Mouse (Mus musculus): ENCODE measurements at regions not wholly inside any gene's neighbourhood (a gene's known extent, or its start where the extent isn't known, plus 50 kb on each side); places are given as distances from the start of the nearest gene placed in this dataset.

DNA sequence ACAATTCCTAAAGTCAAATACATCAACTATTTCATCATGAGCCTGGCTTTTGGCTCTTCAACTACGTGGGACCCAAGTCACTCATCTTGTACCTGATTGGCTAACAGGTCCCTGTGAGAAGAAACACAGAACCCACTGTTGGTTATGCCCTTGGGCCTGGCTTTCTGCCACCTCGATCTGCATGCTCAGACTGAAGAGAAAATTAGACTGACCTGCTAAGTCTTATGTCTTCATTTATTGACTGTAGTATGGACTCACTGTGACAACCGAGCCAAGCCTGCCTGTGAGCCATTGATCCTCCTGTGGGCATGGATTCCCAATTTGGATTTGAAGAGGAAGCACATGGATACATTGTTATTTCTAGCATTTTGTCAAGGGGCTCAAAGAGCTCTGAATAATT, 166.3 kb upstream of the Sox2 start:
- Histone ChIP-seq H3K4me1 (ENCODE audit: control insufficient read depth, insufficient read depth, low read length) (peaks cover 16% of the 10 kb centered on the region; the same call in 1 of the 2 replicates), H3K9ac (ENCODE audit: low read length) (no peak overlapping the region), H3K27ac (ENCODE audit: low read depth, low read length) (no peak overlapping the region), H3K36me3 (ENCODE audit: control insufficient read depth, insufficient read depth, low read length) (no peaks in the 10 kb centered on the region), H3K27me3 (ENCODE audit: control insufficient read depth, insufficient read depth, low read length) (0 out of 2 replicates have a peak, but pooled peaks cover 2% of the 10 kb centered on the region), H3K4me2 (no peak overlapping the region), H3K9me3 (ENCODE audit: control insufficient read depth, low read length) (no peaks in the 10 kb centered on the region), H3K4me3 (ENCODE audit: low read depth, low read length) (no peak overlapping the region)
- peak; percentile 52; the same call in 1 of the 2 replicates for ATAC-seq (ENCODE audit: low FRiP score)
- WGBS, result 58% methylated on average over 3 of the region's 3 CpGs
- no peak for DNase-seq (ENCODE audit: low spot score, missing footprints)

DNA sequence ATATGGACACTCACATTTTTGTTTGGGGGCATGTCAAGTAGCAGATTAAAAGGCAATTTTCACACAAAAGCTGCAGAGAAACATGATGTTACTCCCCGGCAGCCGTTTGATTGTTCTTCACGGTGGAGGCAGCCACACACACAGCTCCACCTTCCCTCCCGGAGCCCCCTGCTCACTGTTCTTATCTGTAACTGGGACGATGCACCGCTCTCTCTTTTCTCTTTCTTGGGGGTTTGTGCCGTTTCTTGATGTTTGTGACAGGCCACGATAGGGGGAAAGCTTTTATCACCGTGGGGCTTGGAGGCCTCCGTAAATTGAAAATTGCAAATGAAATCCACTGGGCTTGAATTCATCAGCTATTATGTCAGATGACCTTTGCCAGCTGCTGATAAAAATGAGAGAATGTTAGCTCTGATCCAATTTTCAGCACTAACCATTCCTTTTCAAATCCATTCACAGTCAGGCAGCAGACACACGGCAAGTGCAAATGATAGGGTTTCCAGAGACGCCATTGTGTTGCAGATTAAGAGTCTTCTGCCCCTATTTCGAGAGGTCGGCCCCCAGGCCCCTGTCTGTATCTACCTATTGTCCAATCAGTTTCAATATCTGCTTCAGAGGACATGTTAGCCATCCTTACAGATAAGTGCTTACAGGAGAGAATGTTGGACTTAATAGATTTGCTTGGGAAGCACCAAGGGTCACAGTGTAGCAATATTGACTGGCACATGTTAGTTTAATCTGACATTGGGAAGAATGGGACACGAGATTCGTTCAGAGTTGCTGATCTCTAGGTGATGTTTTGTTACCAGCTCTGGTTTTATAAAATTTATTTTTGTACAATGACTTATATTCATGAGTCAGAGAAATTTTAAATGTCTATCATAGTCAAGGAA, 168.1 kb upstream of the Sox2 start:
- Histone ChIP-seq H3K9me3 (ENCODE audit: control insufficient read depth, low read length) (no peaks in the 10 kb centered on the region), H3K27ac (ENCODE audit: low read depth, low read length) (peak overlapping the region; percentile 4; the same call in 1 of the 2 replicates), H3K9ac (ENCODE audit: low read length) (no peak overlapping the region), H3K36me3 (ENCODE audit: control insufficient read depth, insufficient read depth, low read length) (no peaks in the 10 kb centered on the region), H3K4me3 (ENCODE audit: low read depth, low read length) (no peak overlapping the region), H3K4me2 (peak overlapping the region; percentile 18), H3K4me1 (ENCODE audit: control insufficient read depth, insufficient read depth, low read length) (peaks cover 16% of the 10 kb centered on the region; the same call in 1 of the 2 replicates), H3K27me3 (ENCODE audit: control insufficient read depth, insufficient read depth, low read length) (no peaks in the 10 kb centered on the region)
- peak; percentile 62 for ATAC-seq (ENCODE audit: low FRiP score)
- WGBS, result 15% methylated on average over 16 of the region's 16 CpGs
- DNase-seq (ENCODE audit: low spot score, missing footprints), result peak; percentile 92

DNA sequence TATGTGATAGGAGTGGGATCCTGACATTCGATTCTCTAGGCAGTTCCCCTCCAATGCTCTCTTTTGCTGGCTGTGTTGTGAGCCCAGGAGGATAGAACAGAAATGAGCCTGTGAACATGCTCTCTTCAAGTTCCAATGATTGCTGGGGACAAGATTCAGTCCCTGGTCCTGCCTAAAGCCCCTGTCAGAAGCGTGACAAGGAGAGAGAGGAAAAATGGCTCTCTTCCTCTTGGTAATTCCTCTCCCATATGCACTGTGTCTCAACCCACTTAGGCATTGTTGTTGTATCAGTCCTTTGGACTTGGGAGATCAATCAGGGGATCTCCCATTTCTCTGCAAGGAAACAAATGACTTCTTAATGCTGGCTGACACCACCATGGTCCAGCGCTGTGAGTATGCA, 168.9 kb upstream of the Sox2 start:
- Histone ChIP-seq H3K9me3 (ENCODE audit: control insufficient read depth, low read length) (no peaks in the 10 kb centered on the region), H3K27me3 (ENCODE audit: control insufficient read depth, insufficient read depth, low read length) (no peaks in the 10 kb centered on the region), H3K4me3 (ENCODE audit: low read depth, low read length) (no peak overlapping the region), H3K4me1 (ENCODE audit: control insufficient read depth, insufficient read depth, low read length) (peaks cover 14% of the 10 kb centered on the region; the same call in 1 of the 2 replicates), H3K9ac (ENCODE audit: low read length) (no peak overlapping the region), H3K27ac (ENCODE audit: low read depth, low read length) (no peak overlapping the region; the same call in 1 of the 2 replicates), H3K4me2 (peak overlapping the region; percentile 18), H3K36me3 (ENCODE audit: control insufficient read depth, insufficient read depth, low read length) (no peaks in the 10 kb centered on the region)
- DNase-seq (ENCODE audit: low spot score, missing footprints) (peak; percentile 90), ATAC-seq (ENCODE audit: low FRiP score) (no peak)
- WGBS, result 29% methylated on average over 3 of the region's 3 CpGs

DNA sequence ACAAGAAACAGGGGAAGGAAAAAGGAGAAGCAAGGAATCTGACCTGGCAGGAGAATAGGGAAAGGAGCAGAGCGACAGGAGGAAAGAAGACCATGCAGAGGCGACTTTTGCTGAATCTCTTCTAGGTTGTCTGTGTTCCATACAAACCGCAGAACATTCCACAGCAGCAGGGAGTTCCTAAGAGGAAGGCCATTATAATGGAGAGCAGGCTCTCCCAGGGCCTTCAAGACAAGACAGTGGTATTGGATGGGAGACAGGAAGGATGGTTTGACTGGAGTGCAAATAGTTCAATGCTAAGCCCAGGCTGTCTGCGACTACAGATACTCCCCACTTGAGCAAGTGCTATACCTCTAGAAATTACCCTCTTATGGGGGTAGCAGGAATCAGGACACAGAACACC, 176.1 kb upstream of the Sox2 start:
- H3K4me3 ChIP-seq (ENCODE audit: low read depth, low read length), result no peak overlapping the region
- ATAC-seq (ENCODE audit: low FRiP score), result no peak
- H3K27me3 ChIP-seq (ENCODE audit: control insufficient read depth, insufficient read depth, low read length), result no peaks in the 10 kb centered on the region
- no peaks in the 10 kb centered on the region for H3K9me3 ChIP-seq (ENCODE audit: control insufficient read depth, low read length)
- H3K36me3 ChIP-seq (ENCODE audit: control insufficient read depth, insufficient read depth, low read length), result no peaks in the 10 kb centered on the region
- no peak overlapping the region for H3K4me2 ChIP-seq
- 48% methylated on average over 4 of the region's 4 CpGs for WGBS
- no peak overlapping the region for H3K9ac ChIP-seq (ENCODE audit: low read length)
- no peak for DNase-seq (ENCODE audit: low spot score, missing footprints)
- no peak overlapping the region for H3K27ac ChIP-seq (ENCODE audit: low read depth, low read length)
- H3K4me1 ChIP-seq (ENCODE audit: control insufficient read depth, insufficient read depth, low read length), result no peaks in the 10 kb centered on the region

DNA sequence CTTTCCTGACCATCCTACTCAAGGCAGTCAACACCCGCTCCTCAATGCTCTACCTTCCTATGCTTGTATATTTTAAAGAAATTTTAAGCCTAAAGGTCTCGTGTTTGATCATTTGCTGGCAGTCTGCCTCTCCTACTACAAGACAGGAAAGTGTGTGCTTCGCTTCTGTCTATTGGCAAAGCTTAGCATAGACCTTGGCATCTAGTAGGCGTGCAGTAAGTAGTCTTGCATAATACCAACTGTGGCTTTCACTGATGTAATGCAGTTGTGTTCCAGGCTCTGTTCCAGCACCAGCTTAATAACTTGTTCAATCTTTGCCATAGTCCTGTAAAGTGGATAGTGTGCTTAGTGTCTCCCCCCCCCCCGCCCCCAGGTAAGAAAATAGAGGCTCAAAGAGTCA, 179.5 kb upstream of the Sox2 start:
- ATAC-seq (ENCODE audit: low FRiP score) (no peak), DNase-seq (ENCODE audit: low spot score, missing footprints) (no peak)
- Histone ChIP-seq H3K4me2 (no peak overlapping the region), H3K36me3 (ENCODE audit: control insufficient read depth, insufficient read depth, low read length) (no peaks in the 10 kb centered on the region), H3K9ac (ENCODE audit: low read length) (no peak overlapping the region), H3K9me3 (ENCODE audit: control insufficient read depth, low read length) (no peaks in the 10 kb centered on the region), H3K27ac (ENCODE audit: low read depth, low read length) (no peak overlapping the region), H3K4me3 (ENCODE audit: low read depth, low read length) (no peak overlapping the region), H3K27me3 (ENCODE audit: control insufficient read depth, insufficient read depth, low read length) (no peaks in the 10 kb centered on the region), H3K4me1 (ENCODE audit: control insufficient read depth, insufficient read depth, low read length) (no peaks in the 10 kb centered on the region)
- 87% methylated on average over 5 of the region's 5 CpGs for WGBS

DNA sequence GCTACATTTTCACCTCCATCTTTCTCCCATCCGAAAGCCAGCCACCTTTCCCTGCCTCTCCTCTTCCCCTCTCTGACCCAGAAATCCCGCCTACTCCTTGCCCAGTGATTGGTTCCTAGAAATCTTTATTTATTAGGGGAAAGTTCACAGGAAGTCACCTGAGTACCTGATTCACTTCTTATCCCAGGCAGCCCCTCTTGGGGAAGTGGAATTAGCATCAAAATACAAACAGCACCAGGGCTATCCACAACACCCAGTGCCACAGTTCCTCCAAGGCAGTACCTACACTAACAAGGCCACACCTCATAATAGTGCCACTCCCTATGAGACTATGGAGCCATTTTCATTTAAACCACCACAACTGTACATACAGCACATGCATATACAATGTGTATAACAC, 180.3 kb upstream of the Sox2 start:
- H3K4me3 ChIP-seq (ENCODE audit: low read depth, low read length), result no peak overlapping the region
- no peak overlapping the region for H3K4me2 ChIP-seq
- DNase-seq (ENCODE audit: low spot score, missing footprints) (no peak), ATAC-seq (ENCODE audit: low FRiP score) (no peak)
- no peaks in the 10 kb centered on the region for H3K36me3 ChIP-seq (ENCODE audit: control insufficient read depth, insufficient read depth, low read length)
- no peaks in the 10 kb centered on the region for H3K9me3 ChIP-seq (ENCODE audit: control insufficient read depth, low read length)
- 85% methylated on average over 2 of the region's 2 CpGs for WGBS
- no peak overlapping the region for H3K27ac ChIP-seq (ENCODE audit: low read depth, low read length)
- H3K27me3 ChIP-seq (ENCODE audit: control insufficient read depth, insufficient read depth, low read length), result no peaks in the 10 kb centered on the region
- H3K9ac ChIP-seq (ENCODE audit: low read length), result no peak overlapping the region
- peaks cover 2% of the 10 kb centered on the region; the same call in 1 of the 2 replicates for H3K4me1 ChIP-seq (ENCODE audit: control insufficient read depth, insufficient read depth, low read length)

DNA sequence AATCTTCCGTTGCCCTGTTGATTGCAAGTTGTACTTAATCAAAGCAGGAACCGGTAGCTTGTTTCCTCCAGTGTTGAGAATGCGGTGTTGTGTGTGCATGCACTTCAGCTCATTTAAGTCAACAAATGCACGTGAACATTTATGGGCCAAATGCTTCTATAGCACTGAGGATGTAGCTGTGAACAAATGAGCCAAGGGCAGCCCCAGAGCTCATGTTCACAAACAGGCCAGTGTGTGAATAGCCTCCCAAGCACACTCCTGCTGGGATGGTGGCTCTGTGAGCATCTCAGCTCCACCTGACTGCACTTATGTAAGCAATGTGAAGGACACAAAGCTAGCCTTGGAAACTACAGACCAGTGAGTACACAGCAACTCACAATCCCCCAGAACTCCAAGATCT, 183.9 kb upstream of the Sox2 start:
- no peaks in the 10 kb centered on the region for H3K36me3 ChIP-seq (ENCODE audit: control insufficient read depth, insufficient read depth, low read length)
- DNase-seq (ENCODE audit: low spot score, missing footprints) (no peak), ATAC-seq (ENCODE audit: low FRiP score) (no peak)
- peaks cover 2% of the 10 kb centered on the region; the same call in 1 of the 2 replicates for H3K4me1 ChIP-seq (ENCODE audit: control insufficient read depth, insufficient read depth, low read length)
- H3K27me3 ChIP-seq (ENCODE audit: control insufficient read depth, insufficient read depth, low read length), result no peaks in the 10 kb centered on the region; the same call in 1 of the 2 replicates
- no peaks in the 10 kb centered on the region for H3K9me3 ChIP-seq (ENCODE audit: control insufficient read depth, low read length)
- 72% methylated on average over 4 of the region's 4 CpGs for WGBS
- H3K4me2 ChIP-seq, result no peak overlapping the region
- H3K9ac ChIP-seq (ENCODE audit: low read length), result no peak overlapping the region
- H3K27ac ChIP-seq (ENCODE audit: low read depth, low read length), result no peak overlapping the region
- H3K4me3 ChIP-seq (ENCODE audit: low read depth, low read length), result no peak overlapping the region

DNA sequence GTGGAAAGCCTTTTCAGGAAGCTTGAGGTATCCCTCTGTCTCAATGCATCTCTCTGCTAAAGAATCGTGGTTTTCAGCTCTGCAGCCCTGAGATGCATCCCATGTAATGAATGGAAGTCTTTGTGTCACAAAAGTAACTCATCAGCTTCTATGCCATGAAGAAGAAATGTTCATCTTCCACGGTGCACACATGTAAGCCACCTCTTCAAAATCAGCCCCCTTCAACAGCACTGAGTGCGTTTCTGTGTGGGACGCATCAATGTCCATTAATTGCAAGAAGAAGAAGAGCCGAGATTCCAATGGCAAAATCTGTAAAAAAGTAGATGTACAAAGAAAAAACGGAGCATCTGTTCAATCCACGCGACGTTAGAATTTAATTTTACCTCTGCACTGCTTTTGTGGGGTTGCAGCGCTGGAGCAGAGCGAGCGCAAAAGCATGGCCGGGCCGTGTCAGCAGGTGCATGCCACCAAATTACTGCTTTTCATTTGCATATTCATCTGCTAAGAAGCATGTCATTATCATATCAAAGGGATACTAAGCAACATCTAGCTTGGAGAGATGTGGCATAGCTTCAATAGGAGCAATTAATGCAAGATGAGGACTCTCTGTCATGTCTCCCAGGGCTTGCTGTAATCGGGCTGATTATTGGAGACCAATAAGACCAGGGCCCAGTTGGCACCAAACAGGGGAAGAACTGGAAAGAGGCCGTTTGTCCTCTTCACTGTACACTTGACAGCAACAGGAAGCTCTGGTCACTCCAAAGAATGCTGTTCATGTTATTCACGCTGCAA, 185.0 kb upstream of the Sox2 start:
- Histone ChIP-seq H3K27ac (ENCODE audit: low read depth, low read length) (no peak overlapping the region), H3K9me3 (ENCODE audit: control insufficient read depth, low read length) (no peaks in the 10 kb centered on the region), H3K4me2 (no peak overlapping the region), H3K4me3 (ENCODE audit: low read depth, low read length) (no peak overlapping the region), H3K36me3 (ENCODE audit: control insufficient read depth, insufficient read depth, low read length) (no peaks in the 10 kb centered on the region), H3K4me1 (ENCODE audit: control insufficient read depth, insufficient read depth, low read length) (peaks cover 2% of the 10 kb centered on the region; the same call in 1 of the 2 replicates), H3K9ac (ENCODE audit: low read length) (no peak overlapping the region), H3K27me3 (ENCODE audit: control insufficient read depth, insufficient read depth, low read length) (no peaks in the 10 kb centered on the region; the same call in 1 of the 2 replicates)
- WGBS, result 77% methylated on average over 17 of the region's 17 CpGs
- ATAC-seq (ENCODE audit: low FRiP score) (no peak), DNase-seq (ENCODE audit: low spot score, missing footprints) (no peak)

DNA sequence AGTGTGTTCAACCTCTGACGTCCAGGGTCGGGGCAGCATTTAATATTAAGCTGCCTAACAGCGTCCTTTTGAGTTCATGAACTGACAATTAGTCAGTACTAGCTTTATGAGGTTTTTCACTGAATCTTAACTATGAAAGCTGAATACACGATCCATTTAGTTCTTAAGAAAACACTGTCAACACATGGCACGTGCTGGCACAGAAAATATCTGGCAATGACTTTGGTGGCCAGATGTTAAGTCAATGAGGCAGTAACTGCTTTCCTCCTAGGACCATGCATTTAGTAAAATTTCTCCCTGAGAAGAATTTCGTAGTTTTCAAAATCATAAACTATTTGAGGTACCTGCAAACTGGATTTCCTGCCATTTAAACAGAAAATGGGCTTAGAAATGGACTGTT, 191.4 kb upstream of the Sox2 start:
- WGBS, result 86% methylated on average over 6 of the region's 6 CpGs
- Histone ChIP-seq H3K4me3 (ENCODE audit: low read depth, low read length) (no peak overlapping the region), H3K36me3 (ENCODE audit: control insufficient read depth, insufficient read depth, low read length) (no peaks in the 10 kb centered on the region), H3K27me3 (ENCODE audit: control insufficient read depth, insufficient read depth, low read length) (no peaks in the 10 kb centered on the region; the same call in 1 of the 2 replicates), H3K4me2 (no peak overlapping the region), H3K9ac (ENCODE audit: low read length) (no peak overlapping the region), H3K27ac (ENCODE audit: low read depth, low read length) (no peak overlapping the region), H3K9me3 (ENCODE audit: control insufficient read depth, low read length) (no peaks in the 10 kb centered on the region), H3K4me1 (ENCODE audit: control insufficient read depth, insufficient read depth, low read length) (peaks cover 2% of the 10 kb centered on the region; the same call in 1 of the 2 replicates)
- ATAC-seq (ENCODE audit: low FRiP score) (no peak), DNase-seq (ENCODE audit: low spot score, missing footprints) (no peak)
